Mouse (Mus musculus): Measurements from ENCODE around the gene 1600014C23Rik. TPM values are rescaled to one million over a fixed set of nuclear protein-coding genes. Genes with fewer than 3 reads are reported as not detected.
A peak's percentile ranks its signal among the peaks of the same experiment; 100 is the strongest.

The 1600014C23Rik gene
- polyA plus RNA-seq, 1 experiment from 2014 or later: not detected

DNA sequence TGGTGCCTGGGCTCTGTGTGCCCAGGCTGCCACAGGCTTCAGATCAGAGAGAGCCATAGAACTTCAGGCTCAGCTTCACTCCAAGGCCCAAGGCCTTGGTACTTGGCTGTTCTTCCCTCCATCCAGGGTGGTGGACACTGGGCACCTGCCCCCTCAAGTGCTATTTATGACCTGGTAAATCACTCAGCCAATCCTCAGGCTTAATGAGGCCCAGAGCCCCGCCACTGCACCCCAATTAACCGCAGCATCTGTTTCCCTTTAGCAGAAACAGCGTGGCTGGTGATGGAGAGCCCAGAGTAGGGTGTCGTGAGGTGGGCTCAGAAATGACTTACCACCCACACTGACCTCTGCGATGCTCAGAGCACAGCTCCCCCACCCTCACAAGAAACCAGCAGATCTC, 23.2 kb upstream of the 1600014C23Rik start:
- H3K27me3 ChIP-seq (ENCODE audit: control insufficient read depth, insufficient read depth, low read depth, low read length): no peaks in the 10 kb centered on the region
- no peaks in the 10 kb centered on the region for H3K4me1 ChIP-seq (ENCODE audit: control insufficient read depth, low read depth, low read length)
- ATAC-seq (ENCODE audit: low read depth): no peak
- H3K9me3 ChIP-seq (replicated peaks; ENCODE audit: control insufficient read depth, low read length): no peaks in the 10 kb centered on the region
- no peak overlapping the region for H3K4me3 ChIP-seq (ENCODE audit: low read depth, low read length)
- no peaks in the 10 kb centered on the region for H3K36me3 ChIP-seq (ENCODE audit: control insufficient read depth, insufficient read depth)
- H3K27ac ChIP-seq (ENCODE audit: low read length): no peak overlapping the region
- no peak overlapping the region for H3K4me2 ChIP-seq (ENCODE audit: low read depth, low read length)
- no peak overlapping the region for H3K9ac ChIP-seq (ENCODE audit: low read depth, low read length)
- 46% methylated on average over 5 of the region's 5 CpGs for WGBS (ENCODE audit: insufficient replicate concordance)

DNA sequence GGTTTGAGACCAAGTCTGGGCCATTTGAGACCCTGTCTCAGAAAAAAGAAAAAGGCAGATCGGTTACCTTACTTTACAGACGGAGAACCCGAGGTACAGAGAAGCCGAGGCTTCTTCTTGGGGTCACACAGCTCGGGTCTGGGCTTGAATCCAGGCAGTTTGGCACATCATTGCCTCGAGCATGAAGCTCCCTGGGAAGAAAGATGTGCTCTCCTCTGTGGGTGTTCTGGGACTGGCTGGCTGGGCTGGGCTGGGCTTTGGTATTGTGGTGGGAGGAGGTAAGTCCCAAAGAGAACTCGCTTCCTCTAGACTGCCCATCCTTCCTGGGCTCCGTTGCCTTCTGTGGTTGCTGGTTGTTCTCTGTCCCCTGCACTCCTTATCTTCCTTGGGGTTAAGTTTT, 22.7 kb upstream of the 1600014C23Rik start:
- Histone ChIP-seq H3K27ac (ENCODE audit: low read length) (no peak overlapping the region), H3K4me2 (ENCODE audit: low read depth, low read length) (no peak overlapping the region), H3K9ac (ENCODE audit: low read depth, low read length) (no peak overlapping the region), H3K4me1 (ENCODE audit: control insufficient read depth, low read depth, low read length) (no peaks in the 10 kb centered on the region), H3K9me3 (replicated peaks; ENCODE audit: control insufficient read depth, low read length) (no peaks in the 10 kb centered on the region), H3K27me3 (ENCODE audit: control insufficient read depth, insufficient read depth, low read depth, low read length) (no peaks in the 10 kb centered on the region), H3K4me3 (ENCODE audit: low read depth, low read length) (no peak overlapping the region), H3K36me3 (ENCODE audit: control insufficient read depth, insufficient read depth) (no peaks in the 10 kb centered on the region)
- WGBS (ENCODE audit: insufficient replicate concordance): 49% methylated on average over 8 of the region's 8 CpGs
- ATAC-seq (ENCODE audit: low read depth): no peak

DNA sequence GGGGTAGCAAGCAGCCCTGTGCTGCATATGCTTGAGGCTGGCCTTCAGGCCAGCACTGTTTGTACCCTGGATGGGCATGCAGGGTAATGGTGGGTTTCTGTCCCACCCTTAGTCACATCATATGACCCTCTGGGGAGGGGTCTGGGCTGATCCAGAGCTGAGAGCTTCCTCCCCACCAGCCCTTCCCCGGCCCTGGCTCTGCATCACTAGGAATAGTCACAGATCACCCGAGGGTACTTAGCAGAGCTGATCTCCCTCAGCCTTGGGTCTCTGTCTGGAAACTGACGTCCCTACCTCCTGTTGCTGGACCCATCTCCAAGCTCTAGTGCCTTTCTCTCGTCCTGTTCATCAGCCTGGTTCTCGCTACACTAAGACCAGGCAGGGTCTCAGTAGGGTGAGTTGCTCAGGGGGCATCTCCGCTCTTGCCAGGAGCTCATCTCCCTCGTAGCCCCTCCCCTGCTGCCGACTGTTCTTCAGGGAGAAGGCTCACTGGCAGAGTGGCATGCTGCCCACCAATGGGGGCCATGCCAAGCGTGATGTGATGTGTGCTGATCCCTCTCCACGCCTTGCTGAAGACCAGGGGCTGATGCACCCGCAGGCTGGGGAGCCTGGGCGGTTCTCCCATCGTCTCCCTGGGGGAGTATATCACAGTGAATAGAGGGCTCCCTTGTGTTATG, 20.7 kb upstream of the 1600014C23Rik start:
- no peak overlapping the region for H3K4me3 ChIP-seq (ENCODE audit: low read depth, low read length)
- H3K9ac ChIP-seq (ENCODE audit: low read depth, low read length): no peak overlapping the region
- H3K4me2 ChIP-seq (ENCODE audit: low read depth, low read length): no peak overlapping the region
- 62% methylated on average over 13 of the region's 13 CpGs for whole genome bisulfite sequencing (ENCODE audit: insufficient replicate concordance)
- no peaks in the 10 kb centered on the region for H3K9me3 ChIP-seq (replicated peaks; ENCODE audit: control insufficient read depth, low read length)
- H3K27me3 ChIP-seq (ENCODE audit: control insufficient read depth, insufficient read depth, low read depth, low read length): no peaks in the 10 kb centered on the region
- no peak overlapping the region for H3K27ac ChIP-seq (ENCODE audit: low read length)
- no peak for ATAC-seq (ENCODE audit: low read depth)
- H3K4me1 ChIP-seq (ENCODE audit: control insufficient read depth, low read depth, low read length): peaks cover under 1% of the 10 kb centered on the region
- H3K36me3 ChIP-seq (ENCODE audit: control insufficient read depth, insufficient read depth): no peaks in the 10 kb centered on the region

DNA sequence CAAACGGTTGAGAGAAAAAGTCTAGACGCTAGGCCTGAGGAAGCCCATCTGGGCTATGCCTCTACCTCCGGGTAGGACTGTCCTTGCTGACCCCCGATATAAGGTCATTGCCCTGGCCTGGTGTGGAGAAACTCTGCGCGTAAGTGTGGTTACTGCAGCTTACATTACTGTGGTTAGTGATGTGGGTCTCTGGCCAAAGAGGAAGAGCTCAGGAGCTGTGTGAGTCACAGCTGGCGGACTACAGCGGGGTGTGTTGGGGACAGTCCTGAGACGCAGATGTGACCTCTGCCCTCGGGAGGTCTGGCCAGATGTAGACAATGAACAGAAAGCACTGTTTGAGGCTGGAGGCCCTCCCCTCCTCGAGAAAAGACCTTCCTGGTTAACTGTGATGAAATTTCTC, 19.0 kb upstream of the 1600014C23Rik start:
- ATAC-seq (ENCODE audit: low read depth): no peak
- no peak overlapping the region for H3K9ac ChIP-seq (ENCODE audit: low read depth, low read length)
- H3K27me3 ChIP-seq (ENCODE audit: control insufficient read depth, insufficient read depth, low read depth, low read length): no peaks in the 10 kb centered on the region
- WGBS (ENCODE audit: insufficient replicate concordance): 15% methylated on average over 11 of the region's 11 CpGs
- peaks cover 17% of the 10 kb centered on the region for H3K4me1 ChIP-seq (ENCODE audit: control insufficient read depth, low read depth, low read length)
- no peaks in the 10 kb centered on the region for H3K36me3 ChIP-seq (ENCODE audit: control insufficient read depth, insufficient read depth)
- H3K4me3 ChIP-seq (ENCODE audit: low read depth, low read length): no peak overlapping the region
- no peaks in the 10 kb centered on the region for H3K9me3 ChIP-seq (replicated peaks; ENCODE audit: control insufficient read depth, low read length)
- no peak overlapping the region for H3K27ac ChIP-seq (ENCODE audit: low read length)
- H3K4me2 ChIP-seq (ENCODE audit: low read depth, low read length): no peak overlapping the region

DNA sequence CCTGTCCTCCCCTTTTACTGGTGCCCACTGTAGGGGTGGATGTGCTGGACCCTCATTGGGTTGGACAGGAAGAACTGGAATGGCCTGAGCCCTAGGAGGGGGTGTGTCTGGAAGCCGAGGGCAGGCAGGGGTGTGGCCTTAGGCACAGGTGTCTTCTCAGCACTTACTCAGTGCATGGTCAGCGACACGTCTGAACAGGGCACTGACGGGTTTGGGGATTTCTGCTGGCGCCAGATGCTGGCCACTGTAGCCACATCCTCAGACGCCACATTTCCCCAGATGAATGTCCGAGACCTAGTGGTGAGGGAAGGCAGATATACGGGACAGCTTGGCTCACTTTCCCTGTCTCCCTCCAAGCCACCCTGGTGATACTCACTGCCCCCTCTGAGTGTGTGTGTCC, 18.4 kb upstream of the 1600014C23Rik start:
- H3K4me2 ChIP-seq (ENCODE audit: low read depth, low read length): no peak overlapping the region
- H3K27me3 ChIP-seq (ENCODE audit: control insufficient read depth, insufficient read depth, low read depth, low read length): no peaks in the 10 kb centered on the region
- H3K9ac ChIP-seq (ENCODE audit: low read depth, low read length): no peak overlapping the region
- no peak overlapping the region for H3K27ac ChIP-seq (ENCODE audit: low read length)
- no peaks in the 10 kb centered on the region for H3K36me3 ChIP-seq (ENCODE audit: control insufficient read depth, insufficient read depth)
- WGBS (ENCODE audit: insufficient replicate concordance): 70% methylated on average over 8 of the region's 8 CpGs
- H3K4me1 ChIP-seq (ENCODE audit: control insufficient read depth, low read depth, low read length): peaks cover 23% of the 10 kb centered on the region
- no peak for ATAC-seq (ENCODE audit: low read depth)
- H3K9me3 ChIP-seq (replicated peaks; ENCODE audit: control insufficient read depth, low read length): no peaks in the 10 kb centered on the region
- H3K4me3 ChIP-seq (ENCODE audit: low read depth, low read length): no peak overlapping the region

DNA sequence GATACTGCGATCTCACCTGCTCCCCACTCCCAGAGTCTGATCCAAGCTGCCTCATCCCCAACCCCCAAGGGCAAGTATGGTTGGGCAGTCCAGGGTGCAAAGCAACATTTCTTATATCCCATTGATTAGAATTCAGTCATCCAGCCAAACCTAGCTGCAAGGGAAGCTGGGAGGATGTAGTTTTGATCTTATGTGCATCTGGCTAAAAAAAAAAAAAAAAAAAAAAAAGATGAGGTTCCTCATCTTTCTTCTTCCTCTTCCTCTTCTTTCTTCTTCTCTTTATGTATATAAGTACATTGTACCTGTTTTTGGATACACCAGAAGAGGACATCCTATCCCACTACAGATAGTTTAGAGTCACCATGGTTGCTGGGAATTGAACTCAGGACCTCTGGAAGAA, 17.7 kb upstream of the 1600014C23Rik start:
- H3K27me3 ChIP-seq (ENCODE audit: control insufficient read depth, insufficient read depth, low read depth, low read length): no peaks in the 10 kb centered on the region
- H3K4me1 ChIP-seq (ENCODE audit: control insufficient read depth, low read depth, low read length): peaks cover 30% of the 10 kb centered on the region
- no peak overlapping the region for H3K4me2 ChIP-seq (ENCODE audit: low read depth, low read length)
- no peak overlapping the region for H3K4me3 ChIP-seq (ENCODE audit: low read depth, low read length)
- 88% methylated on average over 1 of the region's 1 CpGs for WGBS (ENCODE audit: insufficient replicate concordance)
- H3K36me3 ChIP-seq (ENCODE audit: control insufficient read depth, insufficient read depth): no peaks in the 10 kb centered on the region
- no peak overlapping the region for H3K9ac ChIP-seq (ENCODE audit: low read depth, low read length)
- ATAC-seq (ENCODE audit: low read depth): no peak
- no peaks in the 10 kb centered on the region for H3K9me3 ChIP-seq (replicated peaks; ENCODE audit: control insufficient read depth, low read length)
- no peak overlapping the region for H3K27ac ChIP-seq (ENCODE audit: low read length)

DNA sequence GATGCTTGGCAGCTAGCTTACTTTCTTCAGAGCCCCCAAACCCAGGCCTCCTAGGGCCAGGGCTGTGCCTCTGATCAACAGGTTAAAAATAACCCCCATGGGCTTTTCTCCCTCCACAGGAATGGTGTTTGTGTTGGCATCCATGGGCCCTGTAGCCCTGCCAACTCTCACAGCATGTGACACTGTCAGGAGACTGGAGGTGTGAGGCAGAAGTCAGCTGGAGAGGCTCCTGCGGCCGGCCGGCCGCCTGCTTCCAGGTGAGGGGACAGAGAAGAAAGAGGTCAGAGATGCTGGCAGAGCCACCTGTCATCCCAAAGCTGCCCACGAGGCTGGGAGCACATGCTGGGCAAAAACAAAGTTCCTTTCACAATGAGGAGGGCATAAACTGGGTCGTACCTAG, 15.5 kb upstream of the 1600014C23Rik start:
- no peak for ATAC-seq (ENCODE audit: low read depth)
- peak overlapping the region; percentile 85 for H3K27ac ChIP-seq (ENCODE audit: low read length)
- no peak overlapping the region for H3K4me2 ChIP-seq (ENCODE audit: low read depth, low read length)
- H3K4me1 ChIP-seq (ENCODE audit: control insufficient read depth, low read depth, low read length): peaks cover 47% of the 10 kb centered on the region
- WGBS (ENCODE audit: insufficient replicate concordance): 65% methylated on average over 6 of the region's 6 CpGs
- H3K4me3 ChIP-seq (ENCODE audit: low read depth, low read length): no peak overlapping the region
- H3K27me3 ChIP-seq (ENCODE audit: control insufficient read depth, insufficient read depth, low read depth, low read length): no peaks in the 10 kb centered on the region
- H3K36me3 ChIP-seq (ENCODE audit: control insufficient read depth, insufficient read depth): no peaks in the 10 kb centered on the region
- H3K9ac ChIP-seq (ENCODE audit: low read depth, low read length): no peak overlapping the region
- no peaks in the 10 kb centered on the region for H3K9me3 ChIP-seq (replicated peaks; ENCODE audit: control insufficient read depth, low read length)

DNA sequence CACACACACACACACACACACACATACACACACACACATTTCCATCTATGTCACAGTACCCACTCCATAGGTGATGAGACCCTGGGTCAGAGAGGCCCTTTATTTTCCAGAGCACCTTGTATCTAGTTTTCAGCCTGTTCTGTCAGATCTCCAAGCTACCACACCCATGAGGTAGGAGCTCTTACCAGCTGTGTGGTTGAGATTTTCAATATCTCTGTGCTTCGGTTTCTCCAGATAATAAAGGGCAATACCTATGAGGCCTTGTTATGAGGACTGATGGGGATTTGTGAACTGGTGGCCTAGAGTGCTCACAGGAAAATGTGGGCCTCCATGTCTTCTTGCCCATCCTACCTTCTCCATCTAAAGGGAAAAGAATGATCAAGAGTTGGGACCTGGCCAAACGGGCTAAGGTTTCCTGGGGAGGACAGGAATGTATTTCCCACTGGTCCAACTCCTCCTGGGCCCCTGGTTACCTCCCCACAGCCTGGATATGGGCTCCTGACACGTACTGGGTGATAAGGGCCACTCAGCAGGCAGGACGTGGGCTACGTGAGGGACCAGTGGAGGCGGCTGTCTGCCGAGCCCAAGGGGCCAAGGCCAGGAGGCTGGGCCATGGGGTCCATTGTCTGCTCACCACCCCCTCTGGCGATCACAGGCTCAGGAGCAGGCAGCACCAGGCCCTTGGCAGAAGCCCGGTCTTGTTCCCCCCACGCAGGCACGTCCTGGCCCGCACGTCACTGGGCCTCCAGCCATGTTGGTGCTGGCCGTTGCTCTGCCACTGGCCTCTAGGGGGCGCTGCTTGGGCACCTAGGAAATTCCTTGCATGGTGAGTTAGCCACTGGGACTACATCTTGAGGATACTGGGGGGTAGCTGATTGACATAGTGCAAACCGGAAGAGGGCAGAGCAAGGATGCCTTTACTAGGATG, 14.5 kb upstream of the 1600014C23Rik start:
- Histone ChIP-seq H3K36me3 (ENCODE audit: control insufficient read depth, insufficient read depth) (no peaks in the 10 kb centered on the region), H3K4me3 (ENCODE audit: low read depth, low read length) (peak overlapping the region; percentile 18), H3K9me3 (replicated peaks; ENCODE audit: control insufficient read depth, low read length) (no peaks in the 10 kb centered on the region), H3K27me3 (ENCODE audit: control insufficient read depth, insufficient read depth, low read depth, low read length) (no peaks in the 10 kb centered on the region), H3K9ac (ENCODE audit: low read depth, low read length) (peak overlapping the region; percentile 60), H3K27ac (ENCODE audit: low read length) (peak overlapping the region; percentile 85), H3K4me2 (ENCODE audit: low read depth, low read length) (peak overlapping the region; percentile 55), H3K4me1 (ENCODE audit: control insufficient read depth, low read depth, low read length) (peaks cover 54% of the 10 kb centered on the region)
- peak; percentile 81 for ATAC-seq (ENCODE audit: low read depth)
- WGBS (ENCODE audit: insufficient replicate concordance): 40% methylated on average over 16 of the region's 16 CpGs

DNA sequence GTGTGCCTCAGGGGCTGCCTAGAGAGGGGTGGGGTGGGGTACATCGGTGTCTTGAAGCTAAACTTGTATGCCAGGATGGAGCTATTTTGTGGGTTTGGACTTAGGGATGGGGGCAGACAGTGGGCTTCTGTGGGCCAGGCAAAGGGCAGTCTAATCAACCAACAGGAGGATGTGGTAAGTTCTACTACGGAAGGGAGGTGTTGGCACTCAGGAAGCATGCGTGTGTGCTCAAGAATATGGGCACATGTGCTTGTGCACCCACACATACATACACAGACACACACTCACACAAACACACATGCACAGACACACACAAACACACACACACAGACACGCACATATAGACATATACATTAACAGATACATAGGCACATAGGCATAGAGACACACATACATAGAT, 13.6 kb upstream of the 1600014C23Rik start:
- Histone ChIP-seq H3K27ac (ENCODE audit: low read length) (peak overlapping the region; percentile 28; the same call in 1 of the 2 replicates), H3K9me3 (replicated peaks; ENCODE audit: control insufficient read depth, low read length) (no peaks in the 10 kb centered on the region), H3K4me3 (ENCODE audit: low read depth, low read length) (no peak overlapping the region), H3K4me2 (ENCODE audit: low read depth, low read length) (peak overlapping the region; percentile 55), H3K4me1 (ENCODE audit: control insufficient read depth, low read depth, low read length) (peaks cover 62% of the 10 kb centered on the region), H3K9ac (ENCODE audit: low read depth, low read length) (peak overlapping the region; percentile 16; the same call in 1 of the 2 replicates), H3K36me3 (ENCODE audit: control insufficient read depth, insufficient read depth) (no peaks in the 10 kb centered on the region), H3K27me3 (ENCODE audit: control insufficient read depth, insufficient read depth, low read depth, low read length) (no peaks in the 10 kb centered on the region)
- 35% methylated on average over 4 of the region's 4 CpGs for WGBS (ENCODE audit: insufficient replicate concordance)
- no peak for ATAC-seq (ENCODE audit: low read depth)

Data from liver, embryonic 16.5 days (tissue).